Mouse (Mus musculus) common myeloid progenitor, adult 5-6 weeks (primary cell): ENCODE results near the gene Gm47791. TPM values are rescaled to one million over a fixed set of nuclear protein-coding genes. Genes with fewer than 3 reads are reported as not detected.

Experiments used
- ATAC-seq: replicated peaks from 2 replicates; pipeline ENCODE4 v1.8.0; 2016; ENCODE audit warnings: low read depth, mild to moderate bottlenecking, moderate TSS enrichment, inconsistent platforms; ENCODE audit not compliant: poor library complexity, severe bottlenecking
- total RNA-seq: library from RNA; stranded (forward); fragments of 200-1000, 187-1606 nt; gene quantifications from 2 replicates; pipeline ENCODE4 v1.2.3, GENCODE M21; 2017

Gene Gm47791
- total RNA-seq, 1 experiment from 2014 or later, result not detected

DNA sequence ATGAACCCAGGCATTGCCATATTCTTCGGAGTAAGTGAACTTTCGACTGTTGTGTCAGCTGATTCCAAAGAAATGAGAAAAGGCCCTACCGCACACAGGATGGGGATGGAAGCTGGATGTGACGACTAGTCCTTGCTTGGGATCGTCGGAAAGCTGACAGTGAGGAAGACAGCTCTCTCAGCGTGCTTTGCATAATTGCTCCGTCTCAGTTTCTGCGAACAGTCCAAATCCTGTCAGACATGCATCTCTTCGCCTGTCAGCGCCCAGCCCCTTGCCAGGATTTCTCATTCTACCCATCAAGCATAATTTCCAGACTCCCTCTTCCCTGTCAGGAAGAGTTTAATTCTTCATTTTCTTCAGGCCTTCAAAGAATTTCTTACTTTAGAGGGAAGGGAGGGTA is 20.1 kb upstream of the Gm47791 start:
- no peak for ATAC-seq

DNA sequence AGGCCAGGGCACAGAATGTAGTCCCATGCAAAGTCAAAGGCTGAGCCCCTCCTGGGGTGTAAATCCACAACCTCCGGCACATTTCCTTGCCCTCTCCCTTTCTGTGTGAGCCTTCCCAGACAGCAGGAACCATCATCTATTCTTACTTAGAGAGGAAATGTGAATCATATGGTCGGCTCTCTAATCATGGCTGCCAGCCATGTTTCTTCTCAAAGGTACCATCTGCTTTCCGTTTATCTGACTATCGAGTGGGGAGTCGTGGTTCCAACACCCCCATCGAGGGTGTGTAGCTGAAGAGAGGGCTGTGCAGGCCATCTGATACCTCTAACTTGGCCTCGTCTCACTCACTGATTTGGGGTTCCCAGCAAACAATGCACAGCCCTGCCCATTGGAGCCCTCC is 17.0 kb upstream of the Gm47791 start:
- ATAC-seq, result no peak

DNA sequence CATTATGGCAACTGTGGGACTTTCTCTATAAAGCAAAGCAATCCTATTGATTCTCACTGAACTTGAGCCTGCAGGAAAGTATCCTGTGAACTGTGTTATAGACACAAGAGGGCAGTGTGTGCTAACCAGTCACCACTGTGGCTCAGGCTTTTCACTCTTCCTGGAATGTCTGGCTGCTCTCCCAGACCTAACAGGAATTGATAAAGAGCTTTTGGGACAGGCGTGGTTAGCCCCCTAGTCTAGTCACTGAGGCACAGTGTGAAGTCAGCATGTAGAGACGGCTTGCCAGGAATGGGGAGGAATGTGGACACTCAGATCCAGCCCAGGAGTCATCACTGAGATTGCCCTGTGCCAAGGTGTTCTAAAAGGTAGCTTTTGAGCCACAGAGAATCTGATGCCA is 16.4 kb upstream of the Gm47791 start:
- peak; percentile 95 for ATAC-seq

DNA sequence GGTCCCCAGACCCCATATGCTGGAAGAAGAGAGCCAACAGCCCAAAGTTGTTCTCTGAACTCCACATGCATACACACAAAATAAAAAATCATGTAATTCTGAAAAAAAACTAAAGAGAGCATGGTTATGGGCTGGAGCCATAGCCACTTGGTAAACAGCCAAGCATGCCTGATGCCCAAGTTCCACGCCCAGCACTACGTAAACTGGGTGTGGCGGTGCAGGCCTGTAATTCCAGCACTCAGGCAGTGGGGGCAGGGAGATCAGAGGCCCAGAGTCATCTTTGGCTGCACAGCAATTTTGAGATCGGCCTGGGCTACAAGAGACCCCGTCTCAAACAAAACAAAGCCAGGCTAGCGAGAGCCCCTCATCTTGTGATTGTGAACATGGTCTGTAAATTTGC is 14.5 kb upstream of the Gm47791 start:
- no peak for ATAC-seq

DNA sequence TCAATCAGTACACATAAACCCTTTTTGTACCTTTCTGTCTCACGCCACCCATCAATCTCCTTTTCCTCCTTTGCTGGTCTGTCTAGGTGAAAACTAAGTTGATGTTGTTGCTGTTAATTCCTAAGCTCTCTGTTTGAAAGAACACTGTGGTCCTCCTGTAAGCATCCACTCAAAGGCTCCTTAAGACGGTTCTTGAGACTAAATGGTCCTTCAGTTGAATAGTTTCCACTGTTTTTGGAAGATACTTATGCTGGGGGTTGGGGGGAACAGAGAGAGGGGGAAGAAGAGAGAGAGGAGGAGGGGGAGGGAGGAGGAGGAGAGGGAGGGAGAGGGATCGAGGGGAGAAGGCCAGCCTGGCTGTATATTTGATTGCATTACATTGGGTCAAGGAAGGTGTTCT is 12.5 kb upstream of the Gm47791 start:
- no peak for ATAC-seq

DNA sequence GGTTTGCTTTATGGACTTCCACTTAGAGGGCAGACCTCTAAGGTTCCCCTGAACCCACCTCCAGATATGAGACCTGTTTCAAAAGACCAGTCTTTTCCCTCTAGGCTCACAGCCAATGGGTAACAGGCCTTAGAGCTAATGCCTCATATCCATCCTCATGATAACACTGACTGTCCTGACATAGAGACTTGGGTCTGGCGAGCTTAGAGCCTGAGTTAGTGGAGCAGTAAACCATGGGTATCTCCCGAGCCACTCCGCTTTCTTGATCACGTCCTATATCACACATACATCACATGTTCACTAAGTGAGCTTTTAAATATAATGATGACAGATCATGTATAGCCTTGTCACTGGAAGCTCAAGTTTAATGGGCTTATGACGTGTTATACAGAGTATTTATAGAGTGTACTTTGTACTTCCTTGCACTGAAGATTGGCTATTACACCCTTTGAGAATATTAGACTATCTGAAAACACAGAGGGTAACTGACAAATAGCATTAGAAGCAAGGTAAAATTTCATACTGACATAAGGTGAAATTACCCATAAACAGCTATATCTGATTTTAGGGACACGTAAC is 8.4 kb upstream of the Gm47791 start:
- no peak for ATAC-seq

DNA sequence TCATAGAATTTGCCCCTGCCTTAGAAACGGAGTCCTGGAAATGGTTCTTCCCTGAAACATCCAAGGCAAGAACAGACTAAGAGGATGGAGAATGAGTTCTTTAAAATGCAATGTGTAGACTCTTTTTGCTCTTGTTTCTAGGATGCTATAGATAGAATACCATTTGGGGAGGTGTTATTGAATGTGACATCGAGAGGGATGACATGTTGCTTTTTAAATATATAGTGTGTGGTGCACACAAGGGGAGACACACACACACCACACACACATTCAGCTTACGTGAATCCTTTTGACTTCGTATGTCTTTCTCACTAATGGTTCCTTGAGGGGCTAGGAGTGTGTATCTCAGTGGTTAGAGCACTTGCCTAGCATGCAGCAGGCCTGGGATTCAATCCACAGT is 4.2 kb upstream of the Gm47791 start:
- no peak for ATAC-seq

DNA sequence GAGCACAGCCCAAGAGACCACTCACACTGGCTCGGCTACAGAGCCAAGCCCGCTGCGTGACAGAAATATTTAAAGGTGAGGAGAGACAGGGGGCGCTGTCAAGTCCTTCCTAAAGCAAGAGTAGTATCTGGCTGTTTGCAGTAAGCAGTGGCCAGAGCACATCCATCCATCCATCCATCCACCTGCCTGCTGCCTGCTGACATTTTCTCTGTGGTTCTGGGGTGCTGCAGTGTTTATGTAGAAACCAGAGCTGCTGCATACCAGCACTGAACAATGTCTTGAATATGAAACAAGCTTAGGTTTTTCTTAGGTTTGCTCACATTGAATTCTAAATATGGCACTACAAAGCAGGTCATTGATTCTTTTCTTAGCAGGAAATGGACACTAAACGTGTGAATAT is 2.2 kb upstream of the Gm47791 start:
- no peak for ATAC-seq

DNA sequence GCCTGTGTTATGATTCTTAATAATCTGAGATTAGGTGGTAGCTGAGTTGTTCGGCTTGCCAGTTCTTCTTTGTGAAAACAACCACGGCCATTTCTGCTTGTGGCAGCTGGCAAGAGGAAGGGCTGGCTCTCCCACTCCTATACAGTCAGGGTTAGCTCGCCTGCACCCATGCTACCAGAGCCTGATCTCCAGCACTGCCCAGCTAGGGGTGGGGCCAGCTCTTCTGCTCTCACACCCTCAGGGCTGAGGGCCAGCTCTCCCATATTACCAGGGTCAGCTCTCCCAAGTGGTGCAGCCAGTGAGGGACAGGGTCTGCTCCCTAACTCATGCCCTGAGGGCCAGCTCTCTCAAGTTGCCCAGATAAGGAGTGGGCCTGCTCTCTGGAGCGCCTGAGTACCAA is 1.4 kb upstream of the Gm47791 start:
- ATAC-seq, result no peak

DNA sequence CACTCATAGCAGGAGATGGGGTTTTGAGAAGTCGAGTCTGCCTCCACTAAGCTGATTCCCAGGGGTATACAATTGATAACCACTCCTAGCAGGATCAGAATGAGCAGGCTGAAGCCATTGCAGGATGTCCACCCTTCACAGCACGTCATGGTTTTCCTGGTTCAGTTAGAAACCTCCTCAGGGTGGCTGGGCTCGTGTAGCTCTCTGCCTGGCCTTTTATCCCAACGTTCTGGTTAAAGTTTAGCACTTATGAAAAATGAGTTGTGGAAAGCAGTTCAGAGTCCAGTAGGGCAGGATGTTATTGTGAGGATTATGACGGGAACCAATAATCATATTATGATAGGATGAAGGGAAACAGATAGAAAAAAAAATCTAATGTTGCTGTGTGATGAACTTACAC is 2.8 kb downstream of the Gm47791 start, which contains the start of gene Tm4sf20:
TSS of gene Tm4sf20 (minus strand) at position 193 of the 400 bp plus-strand sequence.
- no peak for ATAC-seq

DNA sequence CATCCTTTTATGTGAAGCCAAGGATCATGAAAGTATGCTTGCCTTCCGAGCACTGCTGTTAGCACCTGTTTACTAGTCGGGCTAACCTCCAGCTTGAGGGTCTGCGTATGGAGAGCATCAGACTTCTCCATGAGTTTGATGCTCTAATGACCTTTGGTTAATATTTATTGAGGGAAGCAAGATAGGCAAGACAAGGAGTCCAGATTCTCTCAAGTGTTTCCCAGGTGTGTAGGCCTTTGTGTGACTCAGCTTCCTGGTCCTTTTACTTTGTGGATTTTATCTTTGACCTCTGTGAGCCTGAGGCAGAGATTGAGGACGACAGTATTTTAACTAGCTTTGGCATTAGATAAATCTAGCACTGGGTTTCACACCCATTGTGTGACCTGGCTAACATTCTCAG is 4.4 kb downstream of the Gm47791 start:
- ATAC-seq, result no peak

DNA sequence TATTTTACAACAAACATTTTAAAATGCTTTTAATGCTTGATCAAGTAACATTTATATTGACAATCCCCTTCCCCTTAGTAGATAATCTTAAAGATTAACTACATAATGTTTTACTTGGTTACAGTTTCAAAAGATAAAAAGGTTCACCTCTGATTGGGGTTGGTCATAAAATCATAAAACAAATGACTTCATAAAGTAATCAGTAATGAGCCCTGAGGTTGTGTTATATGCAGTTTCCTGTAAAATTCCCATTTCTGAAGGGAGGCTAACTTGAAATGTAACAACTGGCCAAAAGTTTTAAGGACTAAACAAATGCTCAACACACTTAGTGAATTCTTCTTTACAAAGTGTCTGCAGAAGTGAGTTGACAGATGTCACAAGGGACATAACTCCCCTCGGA is 4.8 kb downstream of the Gm47791 start:
- no peak for ATAC-seq

DNA sequence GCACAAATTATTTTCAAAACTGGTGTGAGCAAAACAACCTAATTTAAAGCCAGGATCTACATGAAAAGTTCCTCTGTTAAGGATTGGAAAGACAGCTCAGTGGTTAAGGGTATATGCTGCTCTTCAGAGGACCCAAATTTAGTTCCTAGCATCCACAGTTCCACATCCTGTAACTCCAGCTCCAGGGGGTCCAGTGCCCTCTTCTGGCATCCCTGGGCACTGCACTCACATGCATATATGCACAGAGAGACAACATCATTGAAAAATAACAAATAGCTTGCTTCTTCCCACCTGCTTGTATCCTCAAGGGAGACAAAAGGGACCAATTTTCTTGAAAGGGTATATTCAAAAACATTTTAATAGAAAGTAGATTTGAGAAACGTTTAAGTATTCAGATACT is 8.8 kb downstream of the Gm47791 start:
- no peak for ATAC-seq

DNA sequence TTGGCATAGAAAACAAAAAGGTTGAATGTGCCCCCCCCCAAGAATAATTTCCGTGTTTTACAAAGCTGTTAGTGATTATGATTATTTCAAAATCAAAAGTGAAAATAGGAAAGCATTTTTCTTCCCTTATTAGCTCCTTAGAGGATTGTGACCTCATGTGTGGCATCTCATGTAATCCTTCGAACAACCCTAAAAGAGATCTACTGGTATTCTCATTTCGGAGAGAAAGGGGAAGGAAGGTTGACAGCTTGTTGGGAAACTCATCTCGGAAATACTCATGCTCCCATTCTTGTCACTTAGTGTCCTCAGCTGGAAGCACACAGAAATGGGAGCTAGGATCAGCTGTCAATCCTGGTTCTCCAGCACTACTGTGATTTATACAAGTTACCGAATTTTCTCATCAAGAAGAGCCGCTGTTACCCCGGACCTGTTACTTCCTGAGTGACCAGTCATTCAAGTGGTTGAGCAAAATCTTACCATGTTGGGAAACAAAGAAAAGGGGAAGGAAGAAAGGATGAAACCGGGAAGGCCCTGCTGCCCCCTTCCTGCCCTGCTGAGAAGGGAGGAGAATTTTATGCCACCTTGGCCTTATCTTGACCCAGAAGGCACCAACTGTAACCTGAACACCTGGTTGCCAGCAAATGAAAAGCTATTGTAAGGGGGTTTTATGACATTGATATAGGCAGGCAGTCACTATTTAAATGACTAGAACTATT is 9.4 kb downstream of the Gm47791 start:
- ATAC-seq, result peak; percentile 41

DNA sequence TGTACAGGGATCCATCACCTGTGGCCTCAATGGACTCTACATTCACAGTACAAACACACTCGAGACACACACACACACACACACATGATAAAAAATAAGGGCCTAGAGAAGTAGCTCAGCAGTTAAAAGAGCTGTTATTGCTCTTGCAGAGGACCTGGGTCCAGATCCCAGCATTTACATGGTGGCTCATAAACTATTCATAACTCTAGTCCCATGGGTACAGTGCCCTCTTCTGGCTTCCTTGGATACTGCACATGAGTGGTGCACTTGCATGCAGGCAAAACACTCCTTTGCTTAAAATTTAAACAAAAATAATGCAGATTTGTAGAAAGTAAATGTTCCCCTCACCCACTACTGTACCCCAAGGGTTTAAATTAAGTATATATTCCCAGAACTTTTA is 11.5 kb downstream of the Gm47791 start:
- peak; percentile 61 for ATAC-seq

DNA sequence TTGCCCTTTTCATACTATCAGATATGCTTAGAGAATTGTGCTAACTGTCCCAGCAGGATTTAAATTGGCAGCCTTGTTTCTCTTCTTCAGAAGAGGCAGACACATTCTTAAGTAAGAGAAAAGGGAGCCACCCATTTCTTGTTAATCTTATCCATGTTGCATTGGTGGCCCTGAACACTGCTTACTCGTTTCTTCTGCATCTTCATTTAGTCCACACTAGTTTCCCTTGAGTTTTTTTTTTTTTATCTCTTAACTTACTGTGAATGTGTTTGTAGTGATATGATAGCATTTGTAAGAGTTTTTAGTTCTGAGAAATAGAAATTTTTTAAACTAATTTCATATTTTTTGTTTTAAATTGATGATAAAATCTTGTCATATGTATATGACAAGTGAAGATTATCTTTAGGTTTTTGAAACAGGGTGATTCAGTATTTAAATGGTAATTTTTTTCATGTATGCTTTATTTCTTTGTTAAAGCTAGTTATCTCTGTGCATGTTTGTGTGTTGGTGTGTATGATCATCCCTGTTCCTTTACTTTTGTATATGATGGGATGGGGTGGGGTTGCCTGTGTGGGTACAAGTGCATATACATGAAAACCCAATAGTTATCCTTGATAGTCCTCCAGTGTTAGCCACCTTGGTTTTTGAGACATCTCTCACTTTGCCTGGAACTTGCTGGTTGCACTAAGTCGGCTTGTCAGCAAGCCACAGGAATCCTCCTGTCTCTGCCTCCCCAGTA is 23.2 kb downstream of the Gm47791 start:
- ATAC-seq, result no peak

DNA sequence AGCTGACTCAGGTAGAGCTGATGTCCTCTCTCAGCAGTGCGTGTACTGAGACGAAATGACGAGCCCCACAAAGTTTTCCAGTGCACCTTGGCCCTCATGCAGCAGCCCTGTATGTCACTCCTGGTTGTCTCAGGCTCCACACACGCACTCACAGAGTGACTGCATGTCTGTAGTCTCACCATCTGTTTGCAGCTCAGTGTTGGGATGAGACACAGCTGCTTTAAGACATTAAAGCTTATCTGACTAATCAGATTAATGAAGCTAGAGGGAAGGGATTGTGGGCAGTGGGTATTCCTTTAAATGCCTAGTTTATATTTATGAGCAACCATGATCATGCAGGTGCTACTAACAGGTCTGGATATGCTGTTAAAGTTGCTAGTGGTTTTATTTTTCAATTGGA is 24.6 kb downstream of the Gm47791 start:
- no peak for ATAC-seq

DNA sequence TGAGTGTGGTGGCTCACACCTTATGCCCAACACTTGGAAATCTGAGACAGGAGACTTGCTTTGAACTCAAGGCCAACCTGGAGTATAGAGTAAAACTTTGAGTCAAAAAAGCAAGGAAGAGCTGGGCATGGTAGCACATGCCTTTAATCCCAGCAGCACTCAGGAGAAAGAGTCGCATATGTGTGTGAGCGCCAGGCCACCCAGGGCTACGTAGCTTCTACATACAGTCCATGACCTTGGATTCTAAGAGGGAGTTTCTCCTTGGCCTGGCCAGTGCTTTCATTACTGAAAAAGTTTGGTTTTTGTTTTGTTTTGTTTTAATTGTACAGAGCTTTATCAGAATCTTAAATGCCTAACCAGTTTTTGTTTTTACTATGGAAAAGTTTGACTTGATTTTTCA is 27.1 kb downstream of the Gm47791 start:
- ATAC-seq, result no peak

DNA sequence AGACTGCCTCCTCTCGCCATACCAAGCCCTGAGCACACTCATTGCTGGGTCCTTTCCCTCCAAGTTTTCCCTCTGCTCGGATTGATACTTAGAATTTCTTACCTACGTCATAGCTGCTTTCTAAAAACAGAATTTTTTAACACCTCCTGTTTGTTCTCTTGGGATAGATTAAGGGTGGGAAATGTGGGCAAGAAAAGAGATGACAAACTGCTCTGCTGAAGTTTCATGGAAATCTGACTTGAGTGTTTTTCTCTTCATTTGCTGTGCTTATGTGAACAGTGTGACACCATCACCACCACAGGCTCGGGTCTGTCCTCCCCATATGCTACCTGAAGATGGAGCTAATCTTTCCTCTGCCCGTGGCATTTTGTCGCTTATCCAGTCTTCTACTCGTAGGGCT is 29.5 kb downstream of the Gm47791 start:
- ATAC-seq, result no peak

DNA sequence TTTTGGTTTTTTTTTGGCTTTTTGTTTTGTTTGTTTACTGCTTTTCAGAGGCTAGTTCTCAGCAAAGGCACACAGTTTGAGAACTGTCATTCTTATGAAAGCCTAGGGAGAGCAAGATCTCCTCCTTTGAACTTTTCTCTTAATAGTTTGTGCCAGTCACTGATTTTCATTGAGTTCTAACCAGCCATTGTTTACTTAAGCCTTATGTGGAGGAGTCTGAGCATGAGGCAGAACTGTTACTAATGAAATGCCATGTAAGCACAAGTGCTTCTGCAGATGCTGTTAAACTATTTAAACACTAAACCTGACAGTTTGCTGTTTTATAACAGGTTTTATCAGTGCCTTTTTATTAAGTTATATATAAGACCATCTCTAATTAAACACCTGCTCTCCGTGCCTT is 33.0 kb downstream of the Gm47791 start:
- no peak for ATAC-seq

DNA sequence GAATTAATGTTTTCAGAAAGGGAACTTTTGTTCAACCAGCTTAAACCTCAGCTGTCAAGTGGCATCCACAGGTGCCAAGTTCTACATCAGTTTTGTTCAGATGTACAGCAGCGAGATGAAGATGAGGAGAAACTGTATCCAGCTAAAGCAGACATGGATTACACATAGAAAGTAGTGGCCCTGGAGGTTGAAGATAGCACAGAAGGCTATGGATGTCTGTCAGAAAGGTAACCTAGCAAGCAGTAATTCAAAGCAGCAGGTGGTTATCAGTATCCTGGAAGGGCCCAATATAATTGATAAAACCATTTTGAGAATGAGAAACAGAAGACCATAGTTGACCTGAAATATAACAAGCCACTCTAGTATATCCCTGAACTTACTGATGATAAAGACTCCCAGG is 37.7 kb downstream of the Gm47791 start:
- no peak for ATAC-seq

DNA sequence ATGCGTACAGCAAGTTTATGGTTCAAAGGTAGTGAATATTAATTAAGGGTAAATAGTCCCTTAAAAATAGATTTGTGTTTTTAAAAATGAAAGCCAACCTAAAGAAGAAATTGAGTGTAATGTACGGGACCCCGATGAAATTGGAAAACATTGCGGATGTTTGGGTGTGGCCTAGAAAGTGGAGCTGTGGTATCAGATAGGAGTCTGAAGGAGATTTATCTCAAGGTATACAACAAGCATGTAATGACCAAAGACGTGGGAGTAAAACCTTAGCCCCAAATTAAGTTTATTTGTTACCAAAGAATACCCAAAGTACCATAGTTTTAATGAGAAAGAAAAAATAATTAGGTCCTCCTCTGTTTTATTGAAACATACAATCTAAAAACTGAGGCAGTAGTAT is 44.6 kb downstream of the Gm47791 start:
- no peak for ATAC-seq
